Mouse (Mus musculus): ENCODE measurements around the gene Tmem208. TPM values are rescaled to one million over a fixed set of nuclear protein-coding genes. Genes with fewer than 3 reads are reported as not detected.

Tmem208 gene
- polyA plus RNA-seq, 1 experiment, result 122 TPM

DNA sequence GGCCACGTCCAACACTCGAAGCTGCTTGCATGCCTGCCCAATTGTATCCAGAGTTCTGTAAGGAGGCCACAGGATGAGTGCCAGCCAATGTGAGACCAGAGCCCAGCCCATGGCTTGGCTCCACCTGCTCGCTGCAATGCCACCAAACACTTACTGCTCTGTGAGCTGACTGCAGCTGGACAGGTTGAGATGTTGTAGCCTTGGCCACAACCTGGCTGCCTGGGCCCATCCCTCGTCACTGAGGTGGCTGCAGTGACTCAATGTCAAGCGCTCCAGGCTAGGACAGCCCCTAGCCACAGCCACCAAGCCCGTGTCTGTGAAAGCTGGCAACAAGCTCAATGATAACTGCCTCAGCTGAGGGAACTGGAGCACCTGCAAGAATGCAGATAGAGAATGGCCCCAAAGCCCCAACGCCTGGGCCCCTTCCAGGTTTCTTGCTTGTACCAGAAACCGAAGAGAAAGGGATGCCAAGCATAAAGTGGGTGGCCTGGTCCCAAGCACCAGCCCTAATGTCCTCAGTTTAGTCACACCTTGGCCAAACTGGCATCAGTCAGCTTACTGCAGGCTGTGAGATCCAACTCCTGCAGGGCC, 13.2 kb upstream of the Tmem208 start:
- Histone ChIP-seq H3ac (ENCODE audit: control insufficient read depth, insufficient read length, low read depth) (no peak overlapping the region), H3K79me3 (ENCODE audit: low read depth) (no peaks in the 10 kb centered on the region), H3K27me3 (ENCODE audit: control insufficient read depth, insufficient read depth, insufficient read length) (no peaks in the 10 kb centered on the region), H3K4me3 (ENCODE audit: insufficient read depth, poor library complexity, severe bottlenecking) (no peak overlapping the region), H3K36me3 (ENCODE audit: control insufficient read depth, insufficient read depth) (peaks cover 48% of the 10 kb centered on the region), H3K79me2 (ENCODE audit: control insufficient read depth, insufficient read depth) (no peaks in the 10 kb centered on the region)
- TF ChIP-seq CEBPB (IDR thresholded peaks at IDR 0.05; ENCODE audit: low read depth) (no peak), USF1 (IDR thresholded peaks at IDR 0.05; ENCODE audit: low read depth) (no peak), MYOD1 (IDR thresholded peaks at IDR 0.05; ENCODE audit: control insufficient read depth, insufficient read length, low read depth) (no peak), MAX (IDR thresholded peaks at IDR 0.05) (no peak), CTCF (IDR thresholded peaks at IDR 0.05; ENCODE audit: control insufficient read depth, insufficient read depth, insufficient read length) (no peak), MYOG (IDR thresholded peaks at IDR 0.05; ENCODE audit: control insufficient read depth, extremely low read depth, insufficient read length) (no peak), FOSL1 (IDR thresholded peaks at IDR 0.05; ENCODE audit: insufficient read depth, low read length, poor library complexity, severe bottlenecking) (no peak)

DNA sequence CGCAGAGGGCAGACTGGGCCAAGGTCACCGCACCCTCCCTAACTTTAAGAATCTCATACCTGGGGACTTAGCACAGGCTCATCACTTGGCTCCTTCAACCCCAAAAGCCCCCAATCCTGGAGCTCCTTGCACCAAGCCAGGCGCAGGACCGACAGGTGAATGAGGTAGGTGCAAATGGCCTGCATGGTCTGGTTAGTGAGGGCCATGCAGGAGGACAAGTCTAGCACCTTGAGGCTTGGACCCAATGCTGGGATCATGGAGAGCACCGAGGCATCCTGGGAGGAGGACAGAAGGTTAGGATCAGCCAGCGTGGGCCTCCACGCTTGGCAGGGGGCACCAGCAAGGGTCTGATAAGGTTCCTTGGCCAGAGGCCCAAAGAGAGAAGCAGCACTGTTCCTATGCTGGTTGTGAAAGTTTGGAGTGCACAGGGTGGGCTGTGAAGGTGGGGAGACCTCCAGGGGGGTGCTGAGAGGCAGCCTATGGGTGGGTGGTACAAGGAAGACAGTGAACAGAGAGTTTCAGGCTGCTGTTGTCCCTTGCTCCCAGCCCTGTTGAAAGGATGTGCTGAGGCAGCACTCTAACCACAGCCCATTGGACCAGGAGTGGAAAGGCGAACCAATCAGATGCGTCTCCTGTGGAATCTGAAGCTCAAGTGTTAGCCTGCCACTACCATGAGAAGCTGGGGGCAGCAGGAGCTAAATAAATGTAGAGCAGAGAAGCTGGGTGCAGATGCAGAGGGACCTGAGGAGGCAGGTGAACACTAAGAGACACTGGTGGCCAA, 12.3 kb upstream of the Tmem208 start:
- Histone ChIP-seq H3K4me3 (ENCODE audit: insufficient read depth, poor library complexity, severe bottlenecking) (no peak overlapping the region), H3K79me2 (ENCODE audit: control insufficient read depth, insufficient read depth) (no peaks in the 10 kb centered on the region), H3ac (ENCODE audit: control insufficient read depth, insufficient read length, low read depth) (no peak overlapping the region), H3K36me3 (ENCODE audit: control insufficient read depth, insufficient read depth) (peaks cover 43% of the 10 kb centered on the region), H3K79me3 (ENCODE audit: low read depth) (no peaks in the 10 kb centered on the region), H3K27me3 (ENCODE audit: control insufficient read depth, insufficient read depth, insufficient read length) (no peaks in the 10 kb centered on the region)
- TF ChIP-seq MAX (IDR thresholded peaks at IDR 0.05) (no peak), CEBPB (IDR thresholded peaks at IDR 0.05; ENCODE audit: low read depth) (no peak), MYOD1 (IDR thresholded peaks at IDR 0.05; ENCODE audit: control insufficient read depth, insufficient read length, low read depth) (no peak), FOSL1 (IDR thresholded peaks at IDR 0.05; ENCODE audit: insufficient read depth, low read length, poor library complexity, severe bottlenecking) (no peak), CTCF (IDR thresholded peaks at IDR 0.05; ENCODE audit: control insufficient read depth, insufficient read depth, insufficient read length) (no peak), MYOG (IDR thresholded peaks at IDR 0.05; ENCODE audit: control insufficient read depth, extremely low read depth, insufficient read length) (no peak), USF1 (IDR thresholded peaks at IDR 0.05; ENCODE audit: low read depth) (no peak)

DNA sequence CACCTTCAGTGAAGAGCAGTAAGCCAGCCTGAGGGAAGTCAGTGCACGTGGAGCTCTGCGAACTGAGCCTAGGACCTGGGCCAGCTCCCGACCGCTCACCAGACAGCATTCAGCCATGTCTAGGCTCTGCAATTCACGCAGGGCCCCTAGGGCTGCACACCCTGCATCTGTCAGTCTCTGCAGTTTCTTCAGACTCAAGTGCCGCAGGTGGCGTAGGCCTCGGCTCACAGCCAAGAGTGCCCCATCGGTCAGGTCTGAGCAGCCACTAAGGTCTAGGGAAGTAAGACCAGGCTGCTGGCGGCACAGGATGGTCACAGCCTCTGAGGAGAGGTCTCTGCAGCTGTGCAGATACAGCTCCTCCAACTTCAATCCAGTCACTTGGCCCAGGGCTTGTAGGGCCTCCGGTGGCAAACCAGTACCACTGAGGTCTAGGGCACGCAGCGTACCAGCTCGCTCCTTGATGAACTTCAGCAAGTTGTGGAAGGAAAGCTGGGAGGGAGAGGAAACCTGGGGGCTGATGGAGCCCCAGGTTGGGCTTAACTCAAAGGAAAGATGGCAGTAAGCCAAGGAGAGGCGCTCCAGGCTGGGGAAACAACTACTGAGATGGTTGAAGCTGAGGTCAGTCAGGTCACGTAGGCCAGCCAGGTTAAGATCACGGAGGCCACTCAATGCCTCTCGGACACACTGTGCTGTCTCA, 10.9 kb upstream of the Tmem208 start:
- TF ChIP-seq CEBPB (IDR thresholded peaks at IDR 0.05; ENCODE audit: low read depth) (no peak), USF1 (IDR thresholded peaks at IDR 0.05; ENCODE audit: low read depth) (no peak), MAX (IDR thresholded peaks at IDR 0.05) (no peak), FOSL1 (IDR thresholded peaks at IDR 0.05; ENCODE audit: insufficient read depth, low read length, poor library complexity, severe bottlenecking) (no peak), MYOD1 (IDR thresholded peaks at IDR 0.05; ENCODE audit: control insufficient read depth, insufficient read length, low read depth) (no peak), CTCF (IDR thresholded peaks at IDR 0.05; ENCODE audit: control insufficient read depth, insufficient read depth, insufficient read length) (no peak), MYOG (IDR thresholded peaks at IDR 0.05; ENCODE audit: control insufficient read depth, extremely low read depth, insufficient read length) (no peak)
- Histone ChIP-seq H3K79me3 (ENCODE audit: low read depth) (no peaks in the 10 kb centered on the region), H3K4me3 (ENCODE audit: insufficient read depth, poor library complexity, severe bottlenecking) (no peak overlapping the region), H3K27me3 (ENCODE audit: control insufficient read depth, insufficient read depth, insufficient read length) (no peaks in the 10 kb centered on the region), H3ac (ENCODE audit: control insufficient read depth, insufficient read length, low read depth) (no peak overlapping the region), H3K36me3 (ENCODE audit: control insufficient read depth, insufficient read depth) (peaks cover 39% of the 10 kb centered on the region), H3K79me2 (ENCODE audit: control insufficient read depth, insufficient read depth) (no peaks in the 10 kb centered on the region)

DNA sequence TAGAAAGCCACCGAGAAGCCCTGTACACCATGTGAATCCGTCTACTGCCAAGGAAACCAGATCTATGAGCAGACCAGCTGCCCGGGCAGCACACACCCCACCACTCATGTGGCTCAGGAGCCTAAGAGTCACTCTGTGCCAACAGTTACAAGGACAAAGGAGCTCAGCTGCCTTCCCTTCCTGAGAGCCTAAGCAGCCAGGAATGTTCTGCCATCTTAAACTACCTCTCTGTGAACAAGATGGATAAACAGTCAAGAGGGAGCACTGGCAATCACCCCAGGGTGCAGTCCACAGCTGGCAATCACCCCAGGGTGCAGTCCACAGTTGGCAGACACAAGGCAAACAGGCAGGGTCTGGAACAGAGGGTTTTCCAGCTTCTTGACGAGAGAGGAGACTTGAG, 8.2 kb upstream of the Tmem208 start:
- H3K27me3 ChIP-seq (ENCODE audit: control insufficient read depth, insufficient read depth, insufficient read length), result no peaks in the 10 kb centered on the region
- H3K79me2 ChIP-seq (ENCODE audit: control insufficient read depth, insufficient read depth), result no peaks in the 10 kb centered on the region
- H3ac ChIP-seq (ENCODE audit: control insufficient read depth, insufficient read length, low read depth), result no peak overlapping the region
- H3K79me3 ChIP-seq (ENCODE audit: low read depth), result no peaks in the 10 kb centered on the region
- TF ChIP-seq MAX (IDR thresholded peaks at IDR 0.05), result no peak
- no peak for TF ChIP-seq USF1 (IDR thresholded peaks at IDR 0.05; ENCODE audit: low read depth)
- TF ChIP-seq CEBPB (IDR thresholded peaks at IDR 0.05; ENCODE audit: low read depth), result no peak
- TF ChIP-seq FOSL1 (IDR thresholded peaks at IDR 0.05; ENCODE audit: insufficient read depth, low read length, poor library complexity, severe bottlenecking), result no peak
- no peak for TF ChIP-seq MYOG (IDR thresholded peaks at IDR 0.05; ENCODE audit: control insufficient read depth, extremely low read depth, insufficient read length)
- no peak for TF ChIP-seq MYOD1 (IDR thresholded peaks at IDR 0.05; ENCODE audit: control insufficient read depth, insufficient read length, low read depth)
- TF ChIP-seq CTCF (IDR thresholded peaks at IDR 0.05; ENCODE audit: control insufficient read depth, insufficient read depth, insufficient read length), result no peak
- peaks cover 37% of the 10 kb centered on the region for H3K36me3 ChIP-seq (ENCODE audit: control insufficient read depth, insufficient read depth)
- no peak overlapping the region for H3K4me3 ChIP-seq (ENCODE audit: insufficient read depth, poor library complexity, severe bottlenecking)

DNA sequence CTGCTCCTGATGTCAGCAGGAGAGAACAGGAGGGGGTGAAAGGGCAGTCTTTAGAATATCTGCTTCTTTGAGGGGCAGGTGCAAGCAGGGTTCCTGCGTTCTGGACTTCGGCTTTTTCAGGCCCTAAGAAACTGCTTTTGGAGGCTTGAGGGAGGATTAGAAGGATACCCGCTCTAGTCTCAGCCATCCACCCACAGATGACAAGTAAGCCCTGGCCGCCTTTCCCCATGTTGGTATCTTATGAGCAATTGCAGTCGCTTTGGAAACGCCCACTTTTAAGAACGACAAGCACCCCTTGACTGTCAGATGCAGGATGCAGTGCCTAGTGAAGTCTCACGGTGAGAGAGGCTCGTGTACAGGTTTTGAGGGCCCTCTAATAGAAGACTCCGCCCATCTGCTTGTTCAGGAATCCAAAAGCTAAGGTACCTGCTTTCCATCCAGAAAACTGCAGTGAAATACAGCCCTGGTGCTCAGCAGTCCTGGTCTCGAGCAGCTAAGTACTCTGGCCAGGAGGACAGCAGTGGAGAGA, 7.4 kb upstream of the Tmem208 start:
- Histone ChIP-seq H3K4me3 (ENCODE audit: insufficient read depth, poor library complexity, severe bottlenecking) (no peak overlapping the region), H3K79me2 (ENCODE audit: control insufficient read depth, insufficient read depth) (no peaks in the 10 kb centered on the region), H3K36me3 (ENCODE audit: control insufficient read depth, insufficient read depth) (peaks cover 45% of the 10 kb centered on the region), H3K27me3 (ENCODE audit: control insufficient read depth, insufficient read depth, insufficient read length) (no peaks in the 10 kb centered on the region), H3ac (ENCODE audit: control insufficient read depth, insufficient read length, low read depth) (no peak overlapping the region), H3K79me3 (ENCODE audit: low read depth) (no peaks in the 10 kb centered on the region)
- TF ChIP-seq MYOG (IDR thresholded peaks at IDR 0.05; ENCODE audit: control insufficient read depth, extremely low read depth, insufficient read length) (no peak), USF1 (IDR thresholded peaks at IDR 0.05; ENCODE audit: low read depth) (no peak), MYOD1 (IDR thresholded peaks at IDR 0.05; ENCODE audit: control insufficient read depth, insufficient read length, low read depth) (no peak), FOSL1 (IDR thresholded peaks at IDR 0.05; ENCODE audit: insufficient read depth, low read length, poor library complexity, severe bottlenecking) (no peak)

Data from C2C12 (cell line).